Mouse (Mus musculus): ENCODE measurements around the gene Gm5622. TPM values are rescaled to one million over a fixed set of nuclear protein-coding genes. Genes with fewer than 3 reads are reported as not detected.
"Not testable (repeated sequence)": the region's sequence is repeated elsewhere in the genome, so short reads cannot be mapped to it uniquely, and the experiment has no call there.

The Gm5622 gene
- not detected for polyA plus RNA-seq (2012; fragmentation: generic; extraction: Trizol)

GRCm38 (mm10) chr14:51552490-51552889, at the start of gene Gm5622:
Gene Gm5622 (plus strand): TSS chr14:51552790.
- Histone ChIP-seq H3K36me3 (ENCODE audit: control insufficient read depth, insufficient read depth) (no peaks in the 10 kb centered on the region), H3K27me3 (ENCODE audit: control insufficient read depth, insufficient read depth, insufficient read length) (no peaks in the 10 kb centered on the region), H3ac (ENCODE audit: control insufficient read depth, insufficient read length) (no peak within 1 kb of the TSS), H3K4me3 (no peak within 1 kb of the TSS), H3K79me2 (ENCODE audit: control insufficient read depth, insufficient read depth) (no peaks in the 10 kb centered on the region), H3K4me2 (ENCODE audit: low read depth) (no peak within 1 kb of the TSS)
- TF ChIP-seq MYOD1 (IDR thresholded peaks at IDR 0.05; ENCODE audit: control insufficient read depth in 1 of 3, insufficient read length in 2 of 3, low read depth in 2 of 3) (no peak), REST (IDR thresholded peaks at IDR 0.05; ENCODE audit: insufficient read depth, insufficient read length) (no peak), POLR2A (IDR thresholded peaks at IDR 0.05; ENCODE audit: insufficient read length, low read depth) (no peak), POLR2AphosphoS2 (IDR thresholded peaks at IDR 0.05; ENCODE audit: insufficient read length, low read depth) (no peak), CEBPB (IDR thresholded peaks at IDR 0.05; ENCODE audit: insufficient read depth, poor library complexity, severe bottlenecking) (no peak), SRF (IDR thresholded peaks at IDR 0.05; ENCODE audit: control insufficient read depth, insufficient read length, low read depth) (no peak), MAX (IDR thresholded peaks at IDR 0.05; ENCODE audit: low read depth) (no peak), TCF12 (IDR thresholded peaks at IDR 0.05; ENCODE audit: insufficient read depth, poor library complexity, severe bottlenecking) (no peak), MYOG (IDR thresholded peaks at IDR 0.05; ENCODE audit: control insufficient read depth in 1 of 3, insufficient read depth in 1 of 3, insufficient read length in 2 of 3, low read depth in 2 of 3) (no peak), E2F4 (IDR thresholded peaks at IDR 0.05; ENCODE audit: insufficient read depth) (no peak), TCF3 (IDR thresholded peaks at IDR 0.05; ENCODE audit: insufficient read length, low read depth) (no peak), USF1 (IDR thresholded peaks at IDR 0.05; ENCODE audit: low read depth) (no peak)

- H3K4me3 ChIP-seq = no peak overlapping the region
- H3K4me2 ChIP-seq (ENCODE audit: low read depth) = no peak overlapping the region
- no peaks in the 10 kb centered on the region for H3K27me3 ChIP-seq (ENCODE audit: control insufficient read depth, insufficient read depth, insufficient read length)
- no peaks in the 10 kb centered on the region for H3K36me3 ChIP-seq (ENCODE audit: control insufficient read depth, insufficient read depth)
- no peak overlapping the region for H3ac ChIP-seq (ENCODE audit: control insufficient read depth, insufficient read length)
- no peaks in the 10 kb centered on the region for H3K79me2 ChIP-seq (ENCODE audit: control insufficient read depth, insufficient read depth)
- TF ChIP-seq SRF (IDR thresholded peaks at IDR 0.05; ENCODE audit: control insufficient read depth, insufficient read length, low read depth) (no peak), USF1 (IDR thresholded peaks at IDR 0.05; ENCODE audit: low read depth) (no peak), MYOD1 (IDR thresholded peaks at IDR 0.05; ENCODE audit: control insufficient read depth in 1 of 3, insufficient read length in 2 of 3, low read depth in 2 of 3) (no peak), CEBPB (IDR thresholded peaks at IDR 0.05; ENCODE audit: insufficient read depth, poor library complexity, severe bottlenecking) (no peak), E2F4 (IDR thresholded peaks at IDR 0.05; ENCODE audit: insufficient read depth) (no peak), MYOG (IDR thresholded peaks at IDR 0.05; ENCODE audit: control insufficient read depth in 1 of 3, insufficient read depth in 1 of 3, insufficient read length in 2 of 3, low read depth in 2 of 3) (no peak), TCF3 (IDR thresholded peaks at IDR 0.05; ENCODE audit: insufficient read length, low read depth) (no peak), POLR2AphosphoS2 (IDR thresholded peaks at IDR 0.05; ENCODE audit: insufficient read length, low read depth) (no peak)
Measured at GRCm38 (mm10) chr14:51507416-51507815, 45.2 kb upstream of the Gm5622 start.

GRCm38 (mm10) chr14:51573963-51574362, 21.4 kb downstream of the Gm5622 start, which contains the start of gene Gm17175:
Gene Gm17175 (minus strand): TSS chr14:51574063.
- H3K4me3 ChIP-seq; H3K4me2 ChIP-seq (ENCODE audit: low read depth); H3ac ChIP-seq (ENCODE audit: control insufficient read depth, insufficient read length); H3K79me2 ChIP-seq (ENCODE audit: control insufficient read depth, insufficient read depth); H3K27me3 ChIP-seq (ENCODE audit: control insufficient read depth, insufficient read depth, insufficient read length); H3K36me3 ChIP-seq (ENCODE audit: control insufficient read depth, insufficient read depth): not testable (repeated sequence)

- H3K79me2 ChIP-seq (ENCODE audit: control insufficient read depth, insufficient read depth); H3K4me2 ChIP-seq (ENCODE audit: low read depth); H3K4me3 ChIP-seq; H3ac ChIP-seq (ENCODE audit: control insufficient read depth, insufficient read length); H3K27me3 ChIP-seq (ENCODE audit: control insufficient read depth, insufficient read depth, insufficient read length); H3K36me3 ChIP-seq (ENCODE audit: control insufficient read depth, insufficient read depth): not testable (repeated sequence)
Measured at GRCm38 (mm10) chr14:51592039-51592438, 39.4 kb downstream of the Gm5622 start, which contains the start of gene Gm17174. Gene Gm17174 (minus strand): TSS chr14:51592139.

DNA sequence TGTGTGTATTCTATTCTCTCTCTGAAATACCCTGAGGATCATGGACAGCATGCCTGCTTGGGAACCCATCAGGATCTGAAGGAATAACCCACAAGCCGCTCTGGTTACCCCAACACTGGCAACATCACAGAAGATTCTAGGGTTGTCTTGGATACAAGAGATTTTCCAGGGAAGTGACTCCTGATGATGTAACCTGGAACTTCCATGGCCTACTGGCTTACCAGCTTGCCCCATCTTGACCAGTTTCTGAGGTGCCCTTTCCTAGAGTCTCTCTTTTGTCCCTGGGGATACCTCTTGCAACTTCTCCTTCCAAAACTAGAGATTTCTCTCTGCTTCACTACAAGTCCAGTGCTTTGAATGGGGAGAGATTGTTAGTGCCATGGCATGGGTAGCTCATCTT, 58.6 kb downstream of the Gm5622 start, which contains the start of gene Gm17078:
Gene Gm17078 (minus strand): TSS at position 101 of the 400 bp plus-strand sequence.
- TF ChIP-seq USF1 (IDR thresholded peaks at IDR 0.05; ENCODE audit: low read depth) (no peak), E2F4 (IDR thresholded peaks at IDR 0.05; ENCODE audit: insufficient read depth) (no peak), TCF12 (IDR thresholded peaks at IDR 0.05; ENCODE audit: insufficient read depth, poor library complexity, severe bottlenecking) (no peak), CEBPB (IDR thresholded peaks at IDR 0.05; ENCODE audit: insufficient read depth, poor library complexity, severe bottlenecking) (no peak)
- Histone ChIP-seq H3K4me2 (ENCODE audit: low read depth) (no peak within 1 kb of the TSS), H3K36me3 (ENCODE audit: control insufficient read depth, insufficient read depth) (no peaks in the 10 kb centered on the region), H3ac (ENCODE audit: control insufficient read depth, insufficient read length) (no peak within 1 kb of the TSS), H3K79me2 (ENCODE audit: control insufficient read depth, insufficient read depth) (no peaks in the 10 kb centered on the region), H3K4me3 (no peak within 1 kb of the TSS), H3K27me3 (ENCODE audit: control insufficient read depth, insufficient read depth, insufficient read length) (no peaks in the 10 kb centered on the region)

DNA sequence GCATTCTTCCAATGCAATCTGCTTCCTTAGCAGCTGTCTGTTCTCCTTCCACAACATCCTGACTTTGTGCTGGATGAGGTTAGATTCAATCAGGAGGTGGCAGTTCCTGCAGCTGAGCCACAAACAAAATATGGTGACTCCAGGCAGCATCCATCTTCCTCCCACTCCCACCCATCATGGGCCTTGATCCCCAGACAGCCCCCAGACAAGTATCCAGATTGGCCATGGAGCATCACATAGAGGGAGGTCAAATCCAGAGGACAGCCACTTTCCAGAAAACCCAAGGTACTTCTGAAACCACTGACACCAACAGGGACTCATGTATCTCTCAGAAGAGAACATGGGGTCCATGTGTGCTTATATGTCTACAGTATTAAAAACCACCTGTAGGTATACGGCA, 79.8 kb downstream of the Gm5622 start:
- not testable (repeated sequence) for H3K27me3 ChIP-seq (ENCODE audit: control insufficient read depth, insufficient read depth, insufficient read length); H3K36me3 ChIP-seq (ENCODE audit: control insufficient read depth, insufficient read depth); H3K79me2 ChIP-seq (ENCODE audit: control insufficient read depth, insufficient read depth); H3K4me3 ChIP-seq; H3K4me2 ChIP-seq (ENCODE audit: low read depth); H3ac ChIP-seq (ENCODE audit: control insufficient read depth, insufficient read length)

- H3K79me2 ChIP-seq (ENCODE audit: control insufficient read depth, insufficient read depth); H3ac ChIP-seq (ENCODE audit: control insufficient read depth, insufficient read length); H3K36me3 ChIP-seq (ENCODE audit: control insufficient read depth, insufficient read depth); H3K4me2 ChIP-seq (ENCODE audit: low read depth); H3K27me3 ChIP-seq (ENCODE audit: control insufficient read depth, insufficient read depth, insufficient read length); H3K4me3 ChIP-seq: not testable (repeated sequence)
Measured at GRCm38 (mm10) chr14:51635566-51635965, 83.0 kb downstream of the Gm5622 start, which contains the start of gene Gm4181. Gene Gm4181 (minus strand): TSS chr14:51635666.
